Mouse (Mus musculus) adrenal gland, postnatal 25 days (tissue): ENCODE measurements around the gene Ctsz. TPM values are rescaled to one million over a fixed set of nuclear protein-coding genes. Genes with fewer than 3 reads are reported as not detected.

Experiments
- DNase-seq: peaks from one replicate; pipeline ENCODE4 v3.0.0; 2021; ENCODE audit warnings: mixed read lengths
- total RNA-seq: library from RNA; stranded (reverse); gene quantifications from 2 replicates; pipeline ENCODE4 v1.2.3, GENCODE M21; 2021

Gene Ctsz
- total RNA-seq, 1 experiment from 2014 or later = 133 TPM

DNA sequence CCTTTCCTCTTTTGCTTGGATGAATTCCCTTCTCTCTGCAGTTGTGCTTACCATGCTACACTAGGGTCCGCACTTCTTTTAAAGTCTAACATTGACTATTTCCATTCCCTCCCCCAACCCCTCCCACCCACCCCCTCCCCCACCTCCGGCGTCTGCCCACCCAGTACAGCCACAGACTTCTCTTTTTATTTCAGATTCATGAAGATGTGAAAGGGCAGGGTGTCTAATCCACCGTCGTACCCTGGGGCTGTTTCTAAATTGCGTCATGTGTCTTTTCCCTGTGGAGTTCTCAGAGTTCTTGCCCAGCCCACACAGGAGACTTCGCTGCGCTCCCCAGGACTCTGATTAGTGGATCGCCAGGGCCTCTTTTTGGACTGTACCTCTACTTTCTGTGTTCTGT lies 46.3 kb downstream of the Ctsz start:
- DNase-seq = no peak

DNA sequence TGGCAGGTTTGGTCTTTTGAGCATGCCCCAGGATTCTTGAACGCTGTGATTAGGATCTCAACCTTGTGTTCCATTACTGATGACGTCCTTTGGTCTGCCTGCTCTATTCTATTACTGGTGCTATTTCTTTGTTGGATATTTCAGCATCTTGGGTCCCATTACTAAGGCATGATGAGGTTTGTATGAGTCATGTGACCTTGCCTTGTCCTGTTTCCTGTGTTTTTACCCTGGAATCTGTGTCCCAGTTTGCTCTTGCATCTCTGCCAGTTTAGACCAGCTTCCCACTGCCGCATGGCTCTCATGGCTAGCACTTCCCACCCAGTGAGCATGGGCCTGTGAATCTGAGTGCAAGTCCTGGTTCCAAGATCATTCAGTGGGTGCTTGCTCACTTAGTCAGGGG lies 46.9 kb downstream of the Ctsz start:
- DNase-seq = no peak

DNA sequence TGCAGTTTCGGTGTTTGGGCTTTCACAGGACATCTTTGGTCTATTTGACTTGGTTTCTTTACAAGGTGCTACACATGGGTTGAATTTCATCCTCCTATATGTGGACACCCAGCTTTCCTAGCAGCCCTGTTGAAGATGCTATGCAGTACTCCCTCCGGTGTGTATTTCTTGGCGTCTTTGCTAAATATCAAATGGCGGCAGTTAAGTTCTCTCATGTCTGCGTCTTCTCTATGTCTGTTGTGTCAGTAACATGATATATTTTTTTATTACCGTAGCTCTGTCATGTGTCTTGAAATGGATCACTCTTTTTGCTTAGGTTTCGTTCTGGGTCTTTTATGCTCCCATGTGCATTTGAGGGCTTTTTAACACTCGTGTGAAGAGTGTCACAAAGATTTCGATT lies 57.8 kb downstream of the Ctsz start:
- DNase-seq = no peak

Other genes starting within 250 kb of the Ctsz start
- 2,468 and 2,497 TPM in 2 replicates for gene Gnas, start 154.7 kb downstream of the Ctsz start, total RNA-seq
- gene Gm20721, start 92.3 kb downstream of the Ctsz start, total RNA-seq = 2.1 and 2.4 TPM in 2 replicates
- gene Nelfcd, start 23.2 kb downstream of the Ctsz start, total RNA-seq = 61.9 and 63.7 TPM in 2 replicates
- gene Tubb1, start 11.7 kb upstream of the Ctsz start, total RNA-seq = 0.73 TPM in 1 of 2 replicates, not detected in the other
- gene Atp5e, start 25.1 kb upstream of the Ctsz start, total RNA-seq = 355 and 471 TPM in 2 replicates
- gene Prelid3b, start 34.0 kb upstream of the Ctsz start, total RNA-seq = 103 and 108 TPM in 2 replicates
- 0.06 and 0.14 TPM in 2 replicates for gene Zfp831, start 204.5 kb upstream of the Ctsz start, total RNA-seq